Comparison of ENCODE assay signal across 8 mouse cellular contexts in the genomic region with DNA sequence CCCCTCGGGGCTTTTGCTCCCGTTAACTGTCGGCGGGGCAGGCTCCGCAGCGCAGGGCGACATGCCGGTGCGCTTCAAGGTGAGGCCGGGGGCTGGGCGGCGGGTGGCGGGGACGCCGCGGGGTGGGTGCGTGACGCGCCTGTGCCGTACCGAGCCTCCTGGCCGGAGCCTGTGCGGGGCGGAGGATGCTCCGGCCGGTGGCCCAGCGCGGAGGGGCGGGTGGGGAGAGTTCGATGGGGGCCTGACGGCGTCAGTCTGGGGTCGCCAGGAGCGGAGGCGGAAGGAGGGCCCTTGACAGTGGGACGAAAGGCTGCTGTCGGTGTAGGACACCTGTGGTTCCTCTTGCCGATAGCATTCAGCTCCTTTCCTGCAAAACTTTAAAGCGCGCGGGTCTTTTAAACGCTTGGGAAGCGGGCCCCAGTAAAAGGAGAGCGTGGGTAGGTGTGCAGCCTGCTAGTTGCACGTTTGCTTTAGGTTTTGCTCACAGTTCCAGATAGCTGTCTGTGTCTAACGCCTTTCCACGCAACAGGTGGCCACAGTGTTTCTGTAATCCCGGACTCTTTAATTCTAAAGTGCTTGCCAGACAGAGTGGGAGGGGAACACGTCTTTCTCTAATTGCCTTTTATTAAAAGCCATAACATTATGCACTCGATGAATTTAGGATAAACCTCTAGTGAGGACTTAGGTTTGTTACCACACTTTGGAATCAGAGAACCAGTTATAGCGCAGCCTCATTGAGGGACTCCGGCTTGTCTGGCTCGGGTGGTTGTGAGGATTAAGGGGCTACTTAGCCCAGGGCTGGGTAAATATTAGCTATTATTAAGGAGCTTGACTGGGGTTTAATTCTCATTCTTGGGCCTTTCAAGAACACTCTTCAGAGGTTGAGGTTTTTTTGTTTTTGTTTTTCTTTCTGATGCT. TPM values are rescaled to one million over a fixed set of nuclear protein-coding genes. Genes with fewer than 3 reads are reported as not detected.
DNase-seq lines count a peak whose midpoint lies in the region; ATAC-seq lines count a peak whose summit lies in the region.

No protein-coding gene starts in this region.

- H3K27ac ChIP-seq in embryonic facial prominence, embryonic 12.5 days = peak overlapping the region; percentile 41; the same call in 1 of the 2 replicates
- peak overlapping the region; percentile 59 for H3K27ac ChIP-seq in hindbrain, embryonic 16.5 days (ENCODE audit: low read depth, low read length)
- H3K27ac ChIP-seq in lung, embryonic 15.5 days = peak overlapping the region; percentile 41
- no peak overlapping the region for H3K27ac ChIP-seq in stomach, embryonic 16.5 days (ENCODE audit: low read length)

- peak overlapping the region; percentile 67 for H3K4me2 ChIP-seq in embryonic facial prominence, embryonic 12.5 days (replicated peaks)
- H3K4me2 ChIP-seq in hindbrain, embryonic 16.5 days (ENCODE audit: low read length) = peak overlapping the region; percentile 75
- H3K4me2 ChIP-seq in lung, embryonic 15.5 days = peak overlapping the region; percentile 81
- H3K4me2 ChIP-seq in stomach, embryonic 16.5 days (ENCODE audit: low read depth, low read length) = peak overlapping the region; percentile 73

- H3K4me3 ChIP-seq in embryonic facial prominence, embryonic 12.5 days = peak overlapping the region; percentile 89
- H3K4me3 ChIP-seq in hindbrain, embryonic 16.5 days (ENCODE audit: low read length) = peak overlapping the region; percentile 96
- peak overlapping the region; percentile 89 for H3K4me3 ChIP-seq in lung, embryonic 15.5 days
- H3K4me3 ChIP-seq in stomach, embryonic 16.5 days (replicated peaks; ENCODE audit: low read length) = peak overlapping the region; percentile 75

- peaks cover 21% of the 10 kb centered on the region for H3K36me3 ChIP-seq in embryonic facial prominence, embryonic 12.5 days
- 0 out of 2 replicates have a peak, but pooled peaks cover 2% of the 10 kb centered on the region for H3K36me3 ChIP-seq in hindbrain, embryonic 16.5 days (ENCODE audit: control insufficient read depth, insufficient read depth, low read length)
- peaks cover 2% of the 10 kb centered on the region; the same call in 1 of the 2 replicates for H3K36me3 ChIP-seq in lung, embryonic 15.5 days
- H3K36me3 ChIP-seq in stomach, embryonic 16.5 days (ENCODE audit: control insufficient read depth, insufficient read depth, low read length) = no peaks in the 10 kb centered on the region

- peaks cover 9% of the 10 kb centered on the region for H3K4me1 ChIP-seq in embryonic facial prominence, embryonic 12.5 days
- peaks cover 9% of the 10 kb centered on the region for H3K4me1 ChIP-seq in hindbrain, embryonic 16.5 days (ENCODE audit: control insufficient read depth, insufficient read depth, low read depth, low read length)
- peaks cover 12% of the 10 kb centered on the region for H3K4me1 ChIP-seq in lung, embryonic 15.5 days
- H3K4me1 ChIP-seq in stomach, embryonic 16.5 days (ENCODE audit: control insufficient read depth, insufficient read depth, low read length) = 0 out of 2 replicates have a peak, but pooled peaks cover 4% of the 10 kb centered on the region

- no peaks in the 10 kb centered on the region for H3K9me3 ChIP-seq in embryonic facial prominence, embryonic 12.5 days
- H3K9me3 ChIP-seq in hindbrain, embryonic 16.5 days (ENCODE audit: control insufficient read depth, low read length) = no peaks in the 10 kb centered on the region
- H3K9me3 ChIP-seq in lung, embryonic 15.5 days = no peaks in the 10 kb centered on the region
- no peaks in the 10 kb centered on the region for H3K9me3 ChIP-seq in stomach, embryonic 16.5 days (replicated peaks; ENCODE audit: control insufficient read depth, low read length)

- peak; percentile 31 to 56 for DNase-seq in lung, adult 18-20 months
- no peak for DNase-seq in lung, postnatal 4 days
- no peak for DNase-seq in urinary bladder, postnatal 4 days (ENCODE audit: low spot score in 2 of 2)
- DNase-seq in testis, postnatal 10 days (ENCODE audit: low spot score) = no peak

- H3K27me3 ChIP-seq in embryonic facial prominence, embryonic 12.5 days = no peaks in the 10 kb centered on the region
- H3K27me3 ChIP-seq in hindbrain, embryonic 16.5 days (replicated peaks; ENCODE audit: control insufficient read depth, insufficient read depth, low read length) = no peaks in the 10 kb centered on the region
- H3K27me3 ChIP-seq in lung, embryonic 15.5 days = no peaks in the 10 kb centered on the region
- H3K27me3 ChIP-seq in stomach, embryonic 16.5 days (ENCODE audit: control insufficient read depth, insufficient read depth, low read length) = no peaks in the 10 kb centered on the region

- WGBS in embryonic facial prominence, embryonic 12.5 days = 2% methylated on average over 45 of the region's 53 CpGs
- WGBS in hindbrain, embryonic 16.5 days = 2% methylated on average over 48 of the region's 53 CpGs
- 3% methylated on average over 53 of the region's 53 CpGs for WGBS in lung, embryonic 15.5 days
- WGBS in stomach, embryonic 16.5 days = 2% methylated on average over 53 of the region's 53 CpGs

- ATAC-seq in embryonic facial prominence, embryonic 12.5 days (ENCODE audit: insufficient number of reproducible peaks, insufficient read depth, low FRiP score, low TSS enrichment) = peak; percentile 76
- ATAC-seq in hindbrain, embryonic 16.5 days = peak; percentile 81
- ATAC-seq in lung, embryonic 15.5 days (ENCODE audit: borderline replicate concordance, extremely low read depth, low FRiP score, low TSS enrichment) = peak; percentile 77
- ATAC-seq in stomach, embryonic 16.5 days (ENCODE audit: insufficient read depth, low FRiP score) = peak; percentile 61; the same call in 1 of the 2 replicates

- peak overlapping the region; percentile 80 for H3K9ac ChIP-seq in embryonic facial prominence, embryonic 12.5 days
- H3K9ac ChIP-seq in hindbrain, embryonic 16.5 days (ENCODE audit: low read depth, low read length) = peak overlapping the region; percentile 76
- peak overlapping the region; percentile 60 for H3K9ac ChIP-seq in lung, embryonic 15.5 days
- H3K9ac ChIP-seq in stomach, embryonic 16.5 days (ENCODE audit: low read length) = peak overlapping the region; percentile 77

RNA-seq across cellular contexts. Expression of a gene that starts 0.5 kb away (rescaled TPM):
- polyA plus RNA-seq in embryonic facial prominence, embryonic 12.5 days (2016; fragmentation: Nextera tagmentation; extraction: Ambion mirVana) = 47.2 and 48.7 TPM in 2 replicates
- 27.9 TPM in 2 replicates for polyA plus RNA-seq in hindbrain, embryonic 16.5 days (2015; fragmentation: Nextera tagmentation; extraction: Ambion mirVana)
- polyA plus RNA-seq in lung, embryonic 15.5 days (2015; fragmentation: Nextera tagmentation; extraction: Ambion mirVana) = 36.6 and 40.3 TPM in 2 replicates
- polyA plus RNA-seq in stomach, embryonic 16.5 days (2015; fragmentation: Nextera tagmentation; extraction: Ambion mirVana) = 15.2 and 17.9 TPM in 2 replicates

Comparison
In these comparisons a context has a peak if more than half of its experiments do, and no peak if none do; other contexts are left out.
1. DNase-seq: peak in lung, adult 18-20 months (2 of 2); none in lung, postnatal 4 days (0 of 2), urinary bladder, postnatal 4 days (0 of 2) and testis, postnatal 10 days (single experiment).
2. Peak in every context shown above with its lines, with median percentiles within 50 percentile points of each other: ATAC-seq, H3K4me2 ChIP-seq, H3K4me3 ChIP-seq and H3K9ac ChIP-seq.